Mouse (Mus musculus): ENCODE measurements at regions not wholly inside any gene's neighbourhood (a gene's known extent, or its start where the extent isn't known, plus 50 kb on each side); places are given as distances from the start of the nearest gene placed in this dataset.

DNA sequence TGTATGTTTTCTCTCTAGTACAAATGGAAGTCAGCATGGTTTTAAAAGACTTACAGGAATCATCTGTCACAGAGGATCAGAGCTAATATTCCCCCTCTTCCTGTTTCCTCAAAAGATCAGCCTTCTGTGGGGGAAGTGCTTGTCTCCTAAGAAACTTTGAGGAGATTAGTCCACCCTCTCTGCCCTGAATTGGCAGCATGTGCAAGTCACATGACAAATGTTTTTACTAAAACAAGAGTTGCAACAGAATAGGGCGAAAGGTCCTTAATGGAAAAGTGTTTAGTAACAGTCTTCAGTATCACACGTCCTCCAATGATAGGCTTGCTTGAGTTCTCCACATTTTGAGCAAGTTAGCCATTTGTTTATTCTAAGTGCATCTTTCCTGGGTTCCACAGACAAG, 162.8 kb downstream of the Fzd1 start:
- DNase-seq (ENCODE audit: low spot score) = no peak

GRCm38 (mm10) chr5:4594562-4594961, 163.3 kb downstream of the Fzd1 start:
- no peak for DNase-seq (ENCODE audit: low spot score)

- no peak for DNase-seq (ENCODE audit: low spot score)
Measured at GRCm38 (mm10) chr5:4593638-4594381, 164.0 kb downstream of the Fzd1 start.

DNA sequence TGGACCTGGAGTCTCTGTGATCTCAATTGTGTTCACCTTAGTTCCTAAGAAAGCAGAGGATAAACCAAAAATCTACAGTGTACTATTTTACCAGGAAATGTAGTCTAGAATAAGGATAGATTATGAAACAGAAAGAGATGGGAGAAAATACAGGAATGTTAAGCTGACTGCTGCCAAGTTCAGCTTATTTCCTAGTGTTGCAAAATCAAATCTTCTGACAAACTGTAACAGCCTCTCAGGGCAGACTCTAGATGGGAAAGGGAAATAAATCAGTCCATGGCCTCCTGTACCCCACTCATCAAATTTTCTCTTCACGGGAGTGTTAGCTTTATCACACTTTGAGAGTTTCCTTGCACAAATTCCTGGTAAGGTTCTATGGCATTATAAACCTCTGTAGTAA, 166.1 kb downstream of the Fzd1 start:
- no peak for DNase-seq (ENCODE audit: low spot score)

GRCm38 (mm10) chr5:4582702-4583475, 174.9 kb downstream of the Fzd1 start:
- DNase-seq (ENCODE audit: low spot score) = no peak

DNA sequence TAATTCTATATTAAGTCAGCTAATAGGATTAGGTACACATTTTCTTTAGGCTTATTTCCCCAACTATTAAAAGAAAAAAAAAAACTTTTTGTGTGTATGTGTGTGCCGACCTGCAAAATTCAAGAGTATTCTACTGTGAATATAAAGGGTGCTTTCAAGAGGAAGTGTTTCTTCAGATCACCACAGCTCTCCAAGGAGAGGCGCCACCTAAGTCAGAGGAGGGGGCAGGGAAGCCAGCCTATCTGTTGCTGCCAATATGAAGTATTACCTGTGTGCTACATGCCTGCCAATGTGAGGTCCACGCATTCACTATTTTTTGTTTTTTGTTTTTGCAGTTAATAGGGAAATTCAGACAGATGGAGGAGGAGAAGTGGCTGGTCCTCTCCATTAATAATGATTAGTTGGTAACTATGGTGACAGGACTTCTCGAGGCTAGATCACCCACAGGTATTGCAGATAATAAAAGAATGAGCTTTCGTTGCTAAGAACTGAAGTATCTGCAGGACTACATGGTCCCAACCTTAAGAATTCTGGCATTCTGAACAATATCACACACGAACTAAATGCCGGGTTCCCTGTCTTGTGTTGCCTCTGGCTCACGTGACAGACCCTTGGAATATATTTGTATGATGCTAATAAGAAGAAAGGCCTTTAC, 177.5 kb downstream of the Fzd1 start:
- no peak for DNase-seq (ENCODE audit: low spot score)

DNA sequence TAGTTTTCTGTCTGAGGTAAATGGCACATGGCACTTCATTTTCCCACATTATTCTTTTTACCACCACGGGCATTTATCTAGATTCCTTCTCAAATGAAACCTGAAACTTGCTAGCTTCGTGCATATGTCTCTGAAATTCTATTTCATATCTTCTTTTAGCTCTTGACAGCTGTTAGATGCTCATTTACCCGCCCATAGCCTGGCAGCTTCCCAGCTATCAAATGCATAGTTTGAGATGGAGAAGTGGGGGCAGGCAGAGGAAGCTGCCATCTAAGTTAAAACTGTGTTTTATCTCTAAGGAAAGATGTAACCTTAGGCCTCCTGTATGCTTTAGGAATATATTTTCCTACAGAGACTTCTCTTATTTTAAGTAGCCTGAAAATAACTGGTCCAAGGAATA, 179.0 kb downstream of the Fzd1 start:
- DNase-seq (ENCODE audit: low spot score) = no peak

- no peak for DNase-seq (ENCODE audit: low spot score)
Measured at GRCm38 (mm10) chr5:4577179-4577578, 180.7 kb downstream of the Fzd1 start.

GRCm38 (mm10) chr5:4563862-4564261, 194.0 kb downstream of the Fzd1 start:
- DNase-seq (ENCODE audit: low spot score) = no peak

- no peak for DNase-seq (ENCODE audit: low spot score)
Measured at GRCm38 (mm10) chr5:4561661-4562060, 196.2 kb downstream of the Fzd1 start.

DNA sequence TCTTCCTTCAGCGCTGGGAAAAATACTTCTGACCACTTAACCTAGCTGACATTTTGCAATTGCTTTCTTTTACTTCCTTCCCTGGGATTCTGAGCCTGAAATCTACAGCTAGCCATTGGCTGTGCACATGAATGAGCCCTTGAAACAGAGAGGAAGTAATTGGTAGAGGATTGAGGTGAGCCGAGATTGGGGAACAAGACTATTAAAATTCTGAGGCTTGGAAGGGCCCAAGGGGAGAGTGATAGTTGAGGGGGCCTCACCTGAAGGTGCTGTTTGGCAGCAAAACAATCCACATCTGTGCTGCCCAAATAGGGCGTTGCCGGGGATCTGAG, 196.7 kb downstream of the Fzd1 start:
- no peak for DNase-seq (ENCODE audit: low spot score)

- no peak for DNase-seq (ENCODE audit: low spot score)
Measured at GRCm38 (mm10) chr5:4560370-4561138, 197.3 kb downstream of the Fzd1 start.

DNA sequence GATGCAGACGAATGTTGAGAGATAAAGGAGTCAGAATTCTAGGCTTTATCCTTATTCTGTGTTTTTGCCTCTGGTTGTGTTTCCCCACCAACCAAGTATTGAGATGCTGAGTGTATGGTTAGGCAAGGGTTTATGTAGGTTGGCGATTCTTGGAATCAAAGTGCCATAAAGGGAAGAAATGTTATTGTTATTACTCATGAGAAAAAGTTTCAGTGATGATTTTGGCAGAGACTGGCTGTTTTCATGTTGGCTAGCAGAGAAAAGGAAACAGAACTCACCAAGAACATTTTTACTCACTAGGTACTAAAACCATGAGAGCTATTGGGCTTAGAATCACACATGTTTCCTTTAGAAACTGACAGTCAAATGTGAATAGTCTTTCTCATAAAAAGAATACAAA, 202.9 kb downstream of the Fzd1 start:
- no peak for DNase-seq (ENCODE audit: low spot score)

DNA sequence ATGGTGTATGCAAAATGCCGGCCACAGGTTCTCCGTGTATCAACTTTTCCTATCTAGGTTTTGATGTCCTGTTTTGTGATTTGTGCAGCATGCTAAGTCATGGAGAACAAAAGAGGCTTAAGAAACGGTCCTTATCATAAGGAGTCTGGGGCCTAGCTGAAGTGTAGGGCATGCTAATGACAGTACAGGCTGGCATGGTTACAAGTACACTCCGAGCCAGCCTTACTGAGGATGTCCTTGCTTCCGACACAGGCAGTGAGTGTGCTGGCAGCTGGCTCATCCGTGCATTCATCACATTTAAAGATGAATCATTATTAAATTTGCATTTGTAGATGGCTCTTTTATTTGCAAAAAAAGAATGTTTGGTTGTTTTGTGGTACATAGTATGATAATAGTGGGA, 219.3 kb downstream of the Fzd1 start:
- DNase-seq (ENCODE audit: low spot score) = no peak

DNA sequence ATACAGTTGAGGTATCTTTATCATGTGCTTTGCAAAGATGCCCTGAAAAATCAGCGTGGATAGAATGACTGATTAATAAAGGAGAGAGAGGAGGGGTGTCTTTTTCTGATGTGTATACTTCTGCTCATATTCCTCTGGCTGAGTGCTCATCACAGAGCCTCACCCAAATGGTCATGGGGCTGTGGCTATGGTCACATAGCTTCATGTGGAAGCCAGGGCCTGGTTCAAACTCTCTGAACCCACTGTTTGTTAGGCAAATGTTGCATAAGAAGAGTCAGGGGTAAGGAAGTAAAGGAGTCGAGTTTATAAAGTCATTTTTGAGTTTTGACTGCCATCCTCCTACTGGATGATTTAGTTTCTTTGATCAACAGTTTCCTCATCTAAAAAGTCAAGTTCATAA, 221.0 kb downstream of the Fzd1 start:
- DNase-seq (ENCODE audit: low spot score) = no peak

GRCm38 (mm10) chr5:4535951-4536350, 221.9 kb downstream of the Fzd1 start:
- DNase-seq (ENCODE audit: low spot score) = no peak

- no peak for DNase-seq (ENCODE audit: low spot score)
Measured at GRCm38 (mm10) chr5:4534512-4534911, 223.3 kb downstream of the Fzd1 start.

- DNase-seq (ENCODE audit: low spot score) = no peak
Measured at GRCm38 (mm10) chr5:4530236-4531067, 227.4 kb downstream of the Fzd1 start.

DNA sequence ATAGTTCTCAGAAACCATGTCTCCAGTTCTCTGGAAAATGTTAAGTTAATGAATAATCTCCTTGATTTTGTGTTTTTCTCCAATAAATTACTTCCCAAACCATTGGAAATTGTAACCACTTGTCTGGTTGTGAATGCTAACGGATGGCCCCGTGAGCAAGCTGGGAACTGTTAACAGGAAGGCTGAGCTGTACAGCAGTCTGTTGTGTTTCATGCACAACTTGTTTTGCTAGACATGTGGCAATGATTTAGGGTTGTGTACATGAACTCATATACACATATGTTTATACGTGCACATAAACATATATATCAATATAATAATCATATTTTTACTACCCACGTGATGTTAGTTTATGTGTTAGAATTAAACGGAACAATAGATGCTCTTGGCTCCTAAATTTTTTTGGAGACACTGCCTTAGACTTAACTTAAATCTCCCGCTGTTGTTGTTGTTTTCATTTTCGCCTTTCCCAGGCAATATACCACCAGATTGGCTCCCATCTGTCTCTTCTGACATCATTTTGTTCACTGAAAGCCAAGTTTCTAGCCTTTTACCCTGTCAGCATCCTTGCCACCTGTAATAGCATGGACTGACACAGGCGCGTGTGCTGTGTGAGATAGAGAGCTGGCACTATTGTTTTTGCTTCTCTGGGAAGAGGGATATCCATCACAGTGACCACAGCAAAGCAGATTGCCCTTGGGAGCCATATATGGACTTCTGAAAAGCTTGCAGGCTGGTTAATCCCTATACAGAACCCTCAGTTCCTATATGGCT, 231.6 kb downstream of the Fzd1 start:
- DNase-seq (ENCODE audit: low spot score) = no peak

- no peak for DNase-seq (ENCODE audit: low spot score)
Measured at GRCm38 (mm10) chr5:4500599-4500998, 257.2 kb downstream of the Fzd1 start.

DNA sequence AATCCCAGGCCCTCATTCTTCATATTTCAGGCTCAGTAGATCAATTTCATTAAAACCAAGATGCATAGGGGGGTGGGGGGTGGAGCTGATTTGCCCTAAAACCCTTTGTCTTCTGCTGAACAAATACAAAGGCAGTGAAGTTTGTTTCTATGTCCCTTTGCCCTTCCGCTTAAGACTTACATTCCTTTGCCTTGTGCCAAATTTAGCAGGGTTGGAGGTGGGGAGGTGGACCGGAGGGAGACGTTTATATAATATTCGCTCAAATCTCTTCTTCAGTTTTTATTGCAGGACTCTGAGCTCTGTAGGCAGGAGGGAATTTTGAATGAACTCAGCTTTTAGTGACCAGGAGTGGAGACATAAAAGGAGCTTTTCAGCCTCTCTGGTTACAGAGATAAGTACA, 258.8 kb downstream of the Fzd1 start:
- peak; percentile 33 for DNase-seq (ENCODE audit: low spot score)
